Mouse (Mus musculus): ENCODE measurements around the gene Tcaf1. TPM values are rescaled to one million over a fixed set of nuclear protein-coding genes. Genes with fewer than 3 reads are reported as not detected.

Gene Tcaf1
- total RNA-seq (2021): 100 to 1,000 TPM; 265 to 270 TPM

GRCm38 (mm10) chr6:42709291-42710211, at the start of gene Tcaf1:
Gene Tcaf1 (minus strand): TSS chr6:42710088.
- peak; percentile 91 for DNase-seq (ENCODE audit: extremely low spot score in 1 of 2, low spot score in 2 of 2)
- intact Hi-C loops (cut with DNase I): no loop called here

GRCm38 (mm10) chr6:42756104-42756503, 46.2 kb upstream of the Tcaf1 start, which contains the start of gene Olfr38:
Gene Olfr38 (plus strand): TSS chr6:42756404.
- no peak for DNase-seq (ENCODE audit: extremely low spot score in 1 of 2, low spot score in 2 of 2)
- intact Hi-C loops (cut with DNase I): no loop called here

GRCm38 (mm10) chr6:42747846-42748245, 38.0 kb upstream of the Tcaf1 start:
- intact Hi-C loops (cut with DNase I): no loop called here
- no peak for DNase-seq (ENCODE audit: extremely low spot score in 1 of 2, low spot score in 2 of 2)

- intact Hi-C loops (cut with DNase I): no loop called here
- DNase-seq (ENCODE audit: extremely low spot score in 1 of 2, low spot score in 2 of 2): no peak
Observed at GRCm38 (mm10) chr6:42742303-42742702, 32.4 kb upstream of the Tcaf1 start.

- intact Hi-C loops (cut with DNase I): no loop called here
- DNase-seq (ENCODE audit: extremely low spot score in 1 of 2, low spot score in 2 of 2): no peak
Observed at GRCm38 (mm10) chr6:42739071-42739470, 29.2 kb upstream of the Tcaf1 start, which contains the start of gene Olfr453. Gene Olfr453 (plus strand): TSS chr6:42739371.

- DNase-seq (ENCODE audit: extremely low spot score in 1 of 2, low spot score in 2 of 2): no peak
- intact Hi-C loops (cut with DNase I): no loop called here
Observed at GRCm38 (mm10) chr6:42717973-42718372, 8.1 kb upstream of the Tcaf1 start.

GRCm38 (mm10) chr6:42714668-42715067, 4.8 kb upstream of the Tcaf1 start:
- intact Hi-C loops (cut with DNase I): no loop called here
- DNase-seq (ENCODE audit: extremely low spot score in 1 of 2, low spot score in 2 of 2): no peak

- intact Hi-C loops (cut with DNase I): no loop called here
- DNase-seq (ENCODE audit: extremely low spot score in 1 of 2, low spot score in 2 of 2): peak; percentile 82 to 92
Observed at GRCm38 (mm10) chr6:42692517-42693190, 17.2 kb downstream of the Tcaf1 start.

- intact Hi-C loops (cut with DNase I): no loop called here
Observed at GRCm38 (mm10) chr6:42692154-42692516, 17.8 kb downstream of the Tcaf1 start.

GRCm38 (mm10) chr6:42689761-42690160, 20.1 kb downstream of the Tcaf1 start:
- DNase-seq (ENCODE audit: extremely low spot score in 1 of 2, low spot score in 2 of 2): no peak
- intact Hi-C loops (cut with DNase I): no loop called here

More at GRCm38 (mm10) chr6:42692154-42692516, 17.8 kb downstream of the Tcaf1 start:
- DNase-seq (ENCODE audit: extremely low spot score in 1 of 2, low spot score in 2 of 2): peak; percentile 64 to 89

GRCm38 (mm10) chr6:42687907-42688306, 22.0 kb downstream of the Tcaf1 start:
- no peak for DNase-seq (ENCODE audit: extremely low spot score in 1 of 2, low spot score in 2 of 2)
- intact Hi-C loops (cut with DNase I): no loop called here

- intact Hi-C loops (cut with DNase I): no loop called here
- no peak for DNase-seq (ENCODE audit: extremely low spot score in 1 of 2, low spot score in 2 of 2)
Observed at GRCm38 (mm10) chr6:42680077-42680476, 29.8 kb downstream of the Tcaf1 start.

GRCm38 (mm10) chr6:42676011-42676410, 33.9 kb downstream of the Tcaf1 start:
- intact Hi-C loops (cut with DNase I): no loop called here
- no peak for DNase-seq (ENCODE audit: extremely low spot score in 1 of 2, low spot score in 2 of 2)

GRCm38 (mm10) chr6:42671767-42672166, 38.1 kb downstream of the Tcaf1 start:
- DNase-seq (ENCODE audit: extremely low spot score in 1 of 2, low spot score in 2 of 2): no peak
- intact Hi-C loops (cut with DNase I): no loop called here

GRCm38 (mm10) chr6:42667722-42668121, 42.2 kb downstream of the Tcaf1 start:
- no peak for DNase-seq (ENCODE audit: extremely low spot score in 1 of 2, low spot score in 2 of 2)

GRCm38 (mm10) chr6:42661739-42662138, 48.1 kb downstream of the Tcaf1 start:
- DNase-seq (ENCODE audit: extremely low spot score in 1 of 2, low spot score in 2 of 2): no peak
- intact Hi-C loops (cut with DNase I): no loop called here

More at GRCm38 (mm10) chr6:42667722-42668121, 42.2 kb downstream of the Tcaf1 start:
- intact Hi-C loops (cut with DNase I): no loop called here

GRCm38 (mm10) chr6:42644912-42645549, 64.9 kb downstream of the Tcaf1 start, which contains the start of gene Tcaf2:
Gene Tcaf2 (minus strand): TSS chr6:42645254.
- peak; percentile 33 to 91 for DNase-seq (ENCODE audit: extremely low spot score in 1 of 2, low spot score in 2 of 2)
- intact Hi-C loops (cut with DNase I): no loop called here

GRCm38 (mm10) chr6:42634393-42634792, 75.5 kb downstream of the Tcaf1 start:
- intact Hi-C loops (cut with DNase I): no loop called here

GRCm38 (mm10) chr6:42631395-42631794, 78.5 kb downstream of the Tcaf1 start:
- intact Hi-C loops (cut with DNase I): no loop called here
- no peak for DNase-seq (ENCODE audit: extremely low spot score in 1 of 2, low spot score in 2 of 2)

More at GRCm38 (mm10) chr6:42634393-42634792, 75.5 kb downstream of the Tcaf1 start:
- DNase-seq (ENCODE audit: extremely low spot score in 1 of 2, low spot score in 2 of 2): no peak
